Mouse (Mus musculus): ENCODE data around the gene Mapk11.

Gene Mapk11

GRCm38 (mm10) chr15:89104425-89104824, 45.0 kb downstream of the Mapk11 start:
- DNase-seq (ENCODE audit: low spot score): no peak

GRCm38 (mm10) chr15:89103921-89104320, 45.5 kb downstream of the Mapk11 start:
- no peak for DNase-seq (ENCODE audit: low spot score)

- no peak for DNase-seq (ENCODE audit: low spot score)
Measured at GRCm38 (mm10) chr15:89102646-89103045, 46.8 kb downstream of the Mapk11 start.

- no peak for DNase-seq (ENCODE audit: low spot score)
Measured at GRCm38 (mm10) chr15:89100823-89101222, 48.6 kb downstream of the Mapk11 start.

- no peak for DNase-seq (ENCODE audit: low spot score)
Measured at GRCm38 (mm10) chr15:89098616-89099015, 50.8 kb downstream of the Mapk11 start.

- DNase-seq (ENCODE audit: low spot score): no peak
Measured at GRCm38 (mm10) chr15:89097450-89097849, 52.0 kb downstream of the Mapk11 start.
